Mouse (Mus musculus) adrenal gland, postnatal 36 days (tissue): ENCODE results near the gene Insl6. TPM values are rescaled to one million over a fixed set of nuclear protein-coding genes. Genes with fewer than 3 reads are reported as not detected.

Experiments
- DNase-seq, 2 experiments: peaks; one replicate each; pipeline ENCODE4 v3.0.0; 2021; ENCODE audit warnings: mixed read lengths in 1 of 2
- total RNA-seq, 2 experiments: library from RNA; stranded (reverse); gene quantifications; 2 replicates each; pipeline ENCODE4 v1.2.3; 2021

Insl6 gene
- total RNA-seq, 2 experiments from 2014 or later: 0.76 to 0.82 TPM

DNA sequence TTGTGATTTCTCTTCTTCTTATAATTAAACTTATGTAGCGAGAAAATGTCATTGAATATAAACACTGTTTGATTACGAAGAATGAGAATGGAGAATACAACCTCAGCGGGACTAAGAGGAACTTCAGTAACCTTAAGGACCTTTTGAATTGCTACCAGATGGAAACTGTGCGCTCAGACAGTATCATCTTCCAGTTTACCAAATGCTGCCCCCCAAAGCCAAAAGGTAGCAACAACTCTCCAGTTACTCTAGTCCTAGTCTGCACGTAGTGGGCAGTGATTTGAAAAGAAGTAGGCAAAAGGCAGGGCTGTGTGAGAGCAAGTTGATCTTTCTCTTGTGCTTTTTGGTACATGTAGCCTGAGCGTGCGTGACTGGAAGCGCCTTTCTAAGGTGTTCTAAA is 37.3 kb downstream of the Insl6 start:
- DNase-seq: no peak

GRCm38 (mm10) chr19:29285451-29285869 is 39.7 kb downstream of the Insl6 start:
- no peak for DNase-seq

DNA sequence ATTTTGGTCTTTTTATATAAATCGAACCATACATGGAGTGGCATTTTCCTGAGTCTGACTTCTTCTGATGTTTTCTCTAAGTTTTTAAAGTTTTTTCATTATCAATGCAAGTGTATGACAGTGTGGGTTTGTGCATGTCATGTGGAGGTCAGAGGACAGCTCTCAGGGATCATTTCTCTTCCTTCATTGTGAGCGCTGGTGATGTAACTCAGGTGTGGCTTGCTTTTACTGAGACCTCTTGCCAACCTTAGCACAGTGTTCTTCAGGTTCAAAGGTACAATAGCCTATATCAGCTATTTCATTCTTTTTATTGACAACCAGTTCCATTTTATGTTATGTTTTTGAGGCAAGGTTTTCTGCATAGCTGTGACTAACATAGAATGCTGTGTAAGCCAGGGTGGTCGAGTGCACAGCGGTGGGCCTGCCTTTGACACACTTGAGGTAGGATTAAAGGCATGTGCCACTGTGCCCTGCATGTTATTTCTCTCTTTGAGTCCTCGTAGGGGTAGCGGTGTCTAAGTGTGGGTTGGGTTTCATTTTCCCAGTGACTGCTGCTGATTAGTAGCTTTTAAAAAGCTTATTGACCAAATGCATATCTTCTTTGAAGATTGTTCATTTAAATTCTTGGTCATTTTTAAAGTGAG is 46.1 kb downstream of the Insl6 start:
- no peak for DNase-seq

DNA sequence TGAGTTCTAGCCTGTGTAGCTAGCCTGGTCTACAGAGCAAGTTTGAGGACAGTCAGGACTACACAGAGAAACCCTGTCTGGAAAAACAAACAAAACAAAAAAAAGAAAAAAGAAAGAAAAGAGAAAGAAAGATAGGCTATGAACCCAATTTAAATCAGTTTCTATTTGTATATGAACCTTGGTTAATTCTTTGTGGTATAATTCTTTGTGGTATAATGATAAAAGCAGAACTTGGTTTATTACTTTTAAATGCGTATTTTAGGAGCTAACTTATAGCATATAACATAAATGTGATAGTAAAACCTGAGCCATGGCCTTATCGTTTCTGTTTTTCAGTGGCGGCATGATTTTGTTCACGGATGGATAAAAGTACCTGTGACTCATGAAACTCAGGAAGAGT is 48.7 kb downstream of the Insl6 start:
- no peak for DNase-seq

DNA sequence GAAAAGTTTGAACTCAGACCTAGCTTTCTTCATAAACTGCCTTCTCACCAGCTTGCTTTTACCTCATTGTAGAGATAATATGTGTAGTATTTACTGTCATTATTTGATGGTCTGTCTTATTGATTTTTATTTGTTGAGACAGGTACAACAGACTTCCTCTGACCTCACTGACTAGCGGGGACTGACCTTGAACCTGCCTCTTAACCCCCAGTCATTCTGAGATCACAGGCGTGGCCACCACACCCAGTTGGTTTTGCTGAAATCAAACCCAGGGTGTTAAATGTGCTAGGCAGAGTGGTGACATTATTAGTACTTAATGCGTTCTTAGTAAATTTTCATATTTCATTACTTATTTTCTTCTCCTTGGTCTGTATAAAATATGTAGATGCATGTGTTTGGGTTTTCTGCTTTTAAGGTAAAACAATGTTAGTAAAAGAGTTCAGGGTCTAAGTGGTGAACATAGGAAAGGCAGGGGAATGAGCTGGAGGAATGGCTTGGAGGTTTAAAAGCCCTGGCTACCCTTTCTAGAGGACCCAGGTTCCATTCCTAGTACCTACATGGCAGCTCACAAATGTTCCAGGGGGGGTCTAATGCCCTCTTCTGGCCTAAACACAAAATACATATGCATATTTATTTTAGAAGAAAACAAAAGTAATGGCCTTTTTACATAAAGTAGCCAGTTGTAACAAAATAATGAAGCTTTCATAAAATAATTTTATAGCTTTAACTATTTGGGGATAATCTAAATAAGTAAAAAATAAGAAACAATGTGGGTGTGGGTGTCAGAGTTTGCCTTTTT is 52.9 kb downstream of the Insl6 start:
- DNase-seq: no peak

Other genes starting within 250 kb of the Insl6 start
- 10 to 100 TPM; 25.8 to 30.1 TPM for gene Rcl1, start 224.0 kb downstream of the Insl6 start, total RNA-seq
- 10 to 100 TPM; 16.1 to 24.2 TPM for gene Jak2, start 73.5 kb downstream of the Insl6 start, total RNA-seq
- gene Rln1, start 9.3 kb upstream of the Insl6 start, total RNA-seq: not detected
- gene Plgrkt, start 42.0 kb upstream of the Insl6 start, total RNA-seq: 10 to 100 TPM; 42.5 to 55.5 TPM
- gene Cd274, start 42.1 kb upstream of the Insl6 start, total RNA-seq: 1 to 10 TPM; 3.4 to 8.4 TPM
- gene Pdcd1lg2, start 85.6 kb upstream of the Insl6 start, total RNA-seq: not detected
- 10 to 100 TPM; 32.5 to 33.9 TPM for gene Ric1, start 196.9 kb upstream of the Insl6 start, total RNA-seq